Mouse (Mus musculus) forebrain, embryonic 13.5 days (tissue): ENCODE results near the gene Notch4. TPM values are rescaled to one million over a fixed set of nuclear protein-coding genes. Genes with fewer than 3 reads are reported as not detected.

Experiments used
- ATAC-seq: fragments of 200-750 bp; cut with Nextera tagmentation; 2 replicates; pipeline ENCODE4 v1.8.0; 2017
- H3K27ac ChIP-seq: fragments of 300-500 bp; sonication (generic); 2 replicates; pipeline ENCODE4 v1.5.1; 2015; ENCODE audit warnings: inconsistent platforms, mild to moderate bottlenecking, moderate library complexity
- H3K27me3 ChIP-seq: fragments of 300-500 bp; sonication (generic); 2 replicates; pipeline ENCODE4 v1.6.1; 2015; ENCODE audit warnings: mild to moderate bottlenecking, inconsistent platforms
- H3K36me3 ChIP-seq: fragments of 300-500 bp; sonication (generic); 2 replicates; pipeline ENCODE4 v1.6.1; 2015; ENCODE audit warnings: mild to moderate bottlenecking, inconsistent platforms; ENCODE audit not compliant: poor library complexity, severe bottlenecking
- H3K4me1 ChIP-seq: fragments of 300-500 bp; sonication (generic); 2 replicates; pipeline ENCODE4 v1.6.1; 2015; ENCODE audit warnings: inconsistent platforms
- H3K4me2 ChIP-seq: fragments of 300-500 bp; sonication (generic); 2 replicates; pipeline ENCODE4 v1.6.1; 2015; ENCODE audit warnings: inconsistent platforms, mild to moderate bottlenecking, moderate library complexity
- H3K4me3 ChIP-seq: fragments of 300-500 bp; sonication (generic); 2 replicates; pipeline ENCODE4 v1.5.1; 2015; ENCODE audit warnings: mild to moderate bottlenecking, inconsistent platforms
- H3K9ac ChIP-seq: fragments of 300-500 bp; sonication (generic); 2 replicates; pipeline ENCODE4 v1.6.1; 2015; ENCODE audit warnings: mild to moderate bottlenecking, inconsistent platforms
- H3K9me3 ChIP-seq: fragments of 300-500 bp; sonication (generic); replicated peaks from 2 replicates; pipeline ENCODE4 v1.6.1; 2016; ENCODE audit warnings: inconsistent platforms
- WGBS: fragments of 180-500 bp; shearing (Covaris S2); methylation state at CpG from one replicate; pipeline ENCODE4 v1.1.7; 2015; 5-methylcytosine and 5-hydroxymethylcytosine counted together
- polyA plus RNA-seq: library from polyadenylated mRNA; unstranded; fragments of >200 nt; fragmentation: Nextera tagmentation; extraction: Ambion mirVana; gene quantifications from 2 replicates; pipeline ENCODE4 v1.2.1, GENCODE M21; 2015

Notch4 gene
- polyA plus RNA-seq, 1 experiment from 2014 or later, result 4.6 TPM

DNA sequence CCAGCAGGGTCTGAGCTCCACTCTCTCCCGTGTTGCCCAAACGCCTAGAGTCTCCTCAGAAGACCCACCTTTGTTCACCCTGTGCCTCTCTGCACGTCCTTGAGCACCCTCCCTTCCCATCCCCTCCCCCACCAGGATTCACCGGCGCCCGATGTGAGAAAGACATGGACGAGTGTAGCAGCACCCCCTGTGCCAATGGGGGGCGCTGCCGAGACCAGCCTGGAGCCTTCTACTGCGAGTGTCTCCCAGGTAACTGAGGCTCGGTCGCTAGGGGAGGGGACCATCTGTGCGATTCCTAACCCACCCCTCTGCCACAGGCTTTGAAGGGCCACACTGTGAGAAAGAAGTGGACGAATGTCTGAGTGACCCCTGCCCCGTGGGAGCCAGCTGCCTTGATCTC is 8.3 kb downstream of the Notch4 start:
- ATAC-seq, result no peak
- Histone ChIP-seq H3K9me3 (no peaks in the 10 kb centered on the region), H3K36me3 (no peaks in the 10 kb centered on the region), H3K4me1 (no peaks in the 10 kb centered on the region), H3K4me3 (no peak overlapping the region), H3K9ac (no peak overlapping the region), H3K27ac (no peak overlapping the region), H3K27me3 (peaks cover 2% of the 10 kb centered on the region; the same call in 1 of the 2 replicates), H3K4me2 (no peak overlapping the region)
- 9% methylated on average over 15 of the region's 15 CpGs for WGBS

GRCm38 (mm10) chr17:34576577-34576976 is 12.5 kb downstream of the Notch4 start:
- Histone ChIP-seq H3K27me3 (no peaks in the 10 kb centered on the region), H3K9ac (no peak overlapping the region), H3K4me3 (no peak overlapping the region), H3K4me1 (no peaks in the 10 kb centered on the region), H3K4me2 (no peak overlapping the region), H3K9me3 (no peaks in the 10 kb centered on the region), H3K36me3 (no peaks in the 10 kb centered on the region), H3K27ac (no peak overlapping the region)
- WGBS, result 79% methylated on average over 5 of the region's 5 CpGs
- ATAC-seq, result no peak

DNA sequence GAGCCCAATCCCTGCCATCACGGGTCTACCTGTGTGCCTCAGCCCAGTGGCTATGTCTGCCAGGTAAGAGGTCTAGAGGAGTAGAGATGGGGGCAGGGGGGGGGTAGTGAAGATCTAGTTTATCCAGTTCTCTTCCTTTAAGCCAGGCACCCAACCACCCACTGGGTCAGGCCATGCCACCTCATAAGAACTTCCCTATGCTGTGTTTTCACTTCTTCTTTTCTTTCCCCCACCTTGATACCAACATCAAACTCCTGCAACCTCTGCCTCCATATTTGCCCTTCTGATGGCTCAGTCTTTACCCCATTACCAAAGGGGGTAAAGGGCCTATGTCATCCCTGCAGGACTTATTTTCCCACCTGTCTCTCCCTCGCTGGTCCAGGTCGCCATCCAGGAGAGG is 14.0 kb downstream of the Notch4 start:
- Histone ChIP-seq H3K9ac (no peak overlapping the region), H3K4me3 (no peak overlapping the region), H3K27me3 (no peaks in the 10 kb centered on the region), H3K36me3 (no peaks in the 10 kb centered on the region), H3K4me1 (no peaks in the 10 kb centered on the region), H3K4me2 (no peak overlapping the region), H3K27ac (no peak overlapping the region), H3K9me3 (no peaks in the 10 kb centered on the region)
- 92% methylated on average over 3 of the region's 3 CpGs for WGBS
- ATAC-seq, result no peak

- Histone ChIP-seq H3K27me3 (no peaks in the 10 kb centered on the region), H3K4me3 (no peak overlapping the region), H3K4me1 (peaks cover 12% of the 10 kb centered on the region), H3K36me3 (no peaks in the 10 kb centered on the region), H3K9me3 (no peaks in the 10 kb centered on the region), H3K9ac (no peak overlapping the region), H3K27ac (no peak overlapping the region), H3K4me2 (no peak overlapping the region)
- WGBS, result 90% methylated on average over 12 of the region's 12 CpGs
- no peak for ATAC-seq
Measured at GRCm38 (mm10) chr17:34582528-34582927, 18.5 kb downstream of the Notch4 start.

GRCm38 (mm10) chr17:34583397-34583796 is 19.3 kb downstream of the Notch4 start:
- no peaks in the 10 kb centered on the region for H3K36me3 ChIP-seq
- WGBS, result 60% methylated on average over 7 of the region's 7 CpGs
- H3K4me3 ChIP-seq, result no peak overlapping the region
- no peak for ATAC-seq
- peak overlapping the region; percentile 5; the same call in 1 of the 2 replicates for H3K9ac ChIP-seq
- no peaks in the 10 kb centered on the region for H3K9me3 ChIP-seq
- H3K27me3 ChIP-seq, result no peaks in the 10 kb centered on the region
- peaks cover 20% of the 10 kb centered on the region for H3K4me1 ChIP-seq
- H3K4me2 ChIP-seq, result no peak overlapping the region
- no peak overlapping the region for H3K27ac ChIP-seq

GRCm38 (mm10) chr17:34583819-34584218 is 19.8 kb downstream of the Notch4 start:
- H3K27ac ChIP-seq, result no peak overlapping the region
- H3K9ac ChIP-seq, result peak overlapping the region; percentile 5; the same call in 1 of the 2 replicates
- WGBS, result 87% methylated on average over 8 of the region's 8 CpGs
- no peak for ATAC-seq
- H3K36me3 ChIP-seq, result no peaks in the 10 kb centered on the region
- no peak overlapping the region for H3K4me3 ChIP-seq
- peaks cover 24% of the 10 kb centered on the region for H3K4me1 ChIP-seq
- no peak overlapping the region for H3K4me2 ChIP-seq
- no peaks in the 10 kb centered on the region for H3K9me3 ChIP-seq
- H3K27me3 ChIP-seq, result no peaks in the 10 kb centered on the region

DNA sequence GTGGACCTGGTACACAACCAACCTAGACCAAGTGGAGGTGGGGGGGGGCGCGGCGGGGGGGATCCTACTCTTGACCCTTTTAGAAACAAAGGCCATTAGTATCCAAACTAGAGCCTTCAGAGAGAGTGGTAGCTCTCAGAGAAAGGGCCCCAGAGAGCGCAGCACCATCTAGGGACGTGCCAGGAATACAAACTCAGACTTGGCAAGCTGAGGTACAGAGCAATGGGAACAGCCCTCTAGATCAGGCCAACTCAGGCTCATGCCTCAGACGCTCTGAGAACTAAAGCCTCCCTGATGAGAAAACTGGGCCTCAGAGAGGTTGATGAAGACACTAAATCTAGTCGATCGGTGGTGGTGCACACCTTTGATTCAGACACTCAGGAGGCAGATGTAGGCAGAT is 21.1 kb downstream of the Notch4 start:
- Histone ChIP-seq H3K9ac (no peak overlapping the region), H3K4me3 (no peak overlapping the region), H3K27ac (peak overlapping the region; percentile 99; the same call in 1 of the 2 replicates), H3K9me3 (no peaks in the 10 kb centered on the region), H3K4me2 (no peak overlapping the region), H3K4me1 (peaks cover 35% of the 10 kb centered on the region), H3K36me3 (no peaks in the 10 kb centered on the region), H3K27me3 (no peaks in the 10 kb centered on the region)
- ATAC-seq, result no peak
- 90% methylated on average over 8 of the region's 8 CpGs for WGBS

- H3K9ac ChIP-seq, result peak overlapping the region; percentile 93
- peak overlapping the region; percentile 99 for H3K27ac ChIP-seq
- peaks cover 45% of the 10 kb centered on the region for H3K4me1 ChIP-seq
- no peaks in the 10 kb centered on the region for H3K9me3 ChIP-seq
- H3K36me3 ChIP-seq, result no peaks in the 10 kb centered on the region
- WGBS, result 14% methylated on average over 32 of the region's 32 CpGs
- H3K4me3 ChIP-seq, result peak overlapping the region; percentile 69
- peak overlapping the region; percentile 89 for H3K4me2 ChIP-seq
- H3K27me3 ChIP-seq, result no peaks in the 10 kb centered on the region
- ATAC-seq, result peak; percentile 0; the same call in 1 of the 2 replicates
Measured at GRCm38 (mm10) chr17:34585877-34586771, 22.1 kb downstream of the Notch4 start.

DNA sequence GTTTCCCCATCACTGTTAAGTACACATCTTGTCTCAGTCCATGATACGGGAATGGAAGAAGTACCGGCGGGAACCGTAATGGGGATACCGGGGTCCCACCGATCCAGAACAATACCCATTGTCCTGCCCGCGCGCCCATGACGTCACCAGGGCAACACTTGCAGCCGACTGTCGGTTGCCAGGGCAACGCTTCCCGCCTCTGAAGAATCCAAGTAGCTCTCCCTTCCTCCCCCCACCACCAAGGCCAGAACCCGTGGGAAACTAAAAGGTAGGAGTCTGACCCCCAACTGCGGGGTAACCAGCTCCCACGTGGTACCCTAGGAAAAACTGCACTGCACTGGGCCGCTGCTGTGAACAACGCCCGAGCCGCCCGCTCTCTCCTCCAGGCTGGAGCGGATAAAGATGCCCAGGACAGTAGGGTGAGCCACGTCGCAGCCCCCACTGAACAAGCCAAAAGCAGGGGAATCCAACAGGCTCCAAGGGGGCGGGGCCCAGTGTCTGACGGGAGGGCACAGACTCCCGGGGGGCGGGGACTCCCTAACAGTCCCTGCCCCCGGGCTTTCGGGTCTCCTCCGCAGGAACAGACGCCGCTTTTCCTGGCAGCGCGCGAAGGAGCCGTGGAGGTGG is 22.8 kb downstream of the Notch4 start:
- Histone ChIP-seq H3K27me3 (no peaks in the 10 kb centered on the region), H3K4me3 (peak overlapping the region; percentile 69), H3K4me1 (peaks cover 51% of the 10 kb centered on the region), H3K9me3 (no peaks in the 10 kb centered on the region), H3K9ac (peak overlapping the region; percentile 93), H3K36me3 (no peaks in the 10 kb centered on the region), H3K4me2 (peak overlapping the region; percentile 89), H3K27ac (peak overlapping the region; percentile 99)
- peak; percentile 80 for ATAC-seq
- WGBS, result under 1% methylated on average over 38 of the region's 38 CpGs

DNA sequence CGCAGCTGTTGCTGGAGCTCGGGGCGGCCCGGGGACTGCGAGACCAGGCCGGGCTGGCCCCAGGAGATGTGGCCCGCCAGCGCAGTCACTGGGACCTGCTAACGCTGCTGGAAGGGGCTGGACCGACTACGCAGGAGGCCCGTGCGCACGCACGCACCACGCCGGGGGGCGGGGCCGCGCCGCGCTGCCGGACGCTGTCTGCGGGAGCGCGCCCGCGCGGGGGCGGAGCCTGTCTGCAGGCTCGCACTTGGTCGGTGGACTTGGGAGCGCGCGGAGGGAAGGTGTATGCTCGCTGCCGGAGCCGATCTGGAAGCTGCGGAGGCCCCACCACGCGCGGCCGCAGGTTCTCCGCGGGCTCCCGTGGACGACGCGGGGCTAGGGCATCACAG is 23.3 kb downstream of the Notch4 start:
- no peaks in the 10 kb centered on the region for H3K9me3 ChIP-seq
- ATAC-seq, result peak; percentile 86
- peak overlapping the region; percentile 93 for H3K9ac ChIP-seq
- peak overlapping the region; percentile 69 for H3K4me3 ChIP-seq
- H3K27ac ChIP-seq, result peak overlapping the region; percentile 99
- H3K4me2 ChIP-seq, result peak overlapping the region; percentile 89
- H3K27me3 ChIP-seq, result no peaks in the 10 kb centered on the region
- no peaks in the 10 kb centered on the region for H3K36me3 ChIP-seq
- under 1% methylated on average over 50 of the region's 50 CpGs for WGBS
- H3K4me1 ChIP-seq, result peaks cover 51% of the 10 kb centered on the region

- peak overlapping the region; percentile 93 for H3K9ac ChIP-seq
- H3K9me3 ChIP-seq, result no peaks in the 10 kb centered on the region
- peak overlapping the region; percentile 69 for H3K4me3 ChIP-seq
- no peaks in the 10 kb centered on the region for H3K36me3 ChIP-seq
- H3K27ac ChIP-seq, result peak overlapping the region; percentile 99
- H3K4me1 ChIP-seq, result peaks cover 54% of the 10 kb centered on the region
- H3K4me2 ChIP-seq, result peak overlapping the region; percentile 89
- H3K27me3 ChIP-seq, result no peaks in the 10 kb centered on the region
- WGBS, result 4% methylated on average over 19 of the region's 19 CpGs
- no peak for ATAC-seq
Measured at GRCm38 (mm10) chr17:34587814-34588213, 23.7 kb downstream of the Notch4 start.

DNA sequence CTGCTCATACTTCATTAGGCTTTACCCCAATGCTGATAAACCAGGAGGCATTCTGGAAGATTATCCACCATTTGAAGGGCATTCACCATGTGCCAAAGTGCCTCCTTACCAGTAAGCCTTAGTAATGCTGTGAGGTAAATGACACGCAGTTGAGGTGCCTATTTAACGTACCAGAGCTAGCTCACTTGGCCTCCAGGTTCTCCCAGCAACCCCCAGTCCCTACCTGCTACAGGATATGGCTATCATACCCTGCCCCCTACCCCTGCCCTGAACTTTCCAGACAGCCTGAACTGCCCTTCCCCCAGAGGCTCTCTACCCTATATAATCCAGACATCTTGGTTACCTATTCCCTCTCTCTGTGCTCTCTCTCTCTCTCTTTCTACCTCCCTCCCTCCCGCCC is 24.7 kb downstream of the Notch4 start:
- peaks cover 64% of the 10 kb centered on the region for H3K4me1 ChIP-seq
- H3K4me2 ChIP-seq, result 0 out of 2 replicates have a peak overlapping the region, but pooled peaks have one; percentile 89
- WGBS, result 61% methylated on average over 3 of the region's 3 CpGs
- H3K36me3 ChIP-seq, result no peaks in the 10 kb centered on the region
- no peak overlapping the region for H3K4me3 ChIP-seq
- H3K9me3 ChIP-seq, result no peaks in the 10 kb centered on the region
- no peak overlapping the region for H3K9ac ChIP-seq
- no peak for ATAC-seq
- no peaks in the 10 kb centered on the region for H3K27me3 ChIP-seq
- no peak overlapping the region for H3K27ac ChIP-seq
